Mouse (Mus musculus): ENCODE results near the gene Pakap. TPM values are rescaled to one million over a fixed set of nuclear protein-coding genes. Genes with fewer than 3 reads are reported as not detected.

The Pakap gene
- polyA plus RNA-seq, 1 experiment: 0.78 TPM

DNA sequence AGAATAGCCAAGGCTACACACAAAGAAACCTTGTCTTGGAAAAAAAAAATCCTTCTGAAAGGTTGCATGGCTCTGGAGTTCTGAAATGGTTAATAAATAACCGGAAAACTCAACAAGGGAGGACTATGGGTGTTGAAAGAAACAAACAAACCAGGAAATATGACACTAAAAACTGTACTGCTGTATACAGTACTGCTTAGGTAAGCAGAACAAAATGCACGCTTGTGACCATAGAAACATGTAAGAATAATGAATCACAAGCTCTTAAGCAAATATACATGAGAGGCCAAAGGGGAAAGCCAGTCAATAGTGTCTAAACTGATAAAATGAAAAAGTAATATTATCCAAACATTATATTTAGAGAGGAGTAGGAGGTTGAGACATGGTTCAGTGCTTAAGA, 247.4 kb downstream of the Pakap start:
- Histone ChIP-seq H3K4me3 (ENCODE audit: insufficient read depth, low read depth, low read length) (no peak overlapping the region), H3K4me1 (ENCODE audit: control insufficient read depth, insufficient read depth, low read length) (peaks cover 7% of the 10 kb centered on the region), H3K27ac (ENCODE audit: insufficient read depth, low read depth, low read length) (no peak overlapping the region), H3K27me3 (replicated peaks; ENCODE audit: control insufficient read depth, insufficient read depth, low read length) (no peaks in the 10 kb centered on the region), H3K36me3 (ENCODE audit: control insufficient read depth, insufficient read depth, low read length) (no peaks in the 10 kb centered on the region)
- TF ChIP-seq POLR2A (IDR thresholded peaks at IDR 0.05; ENCODE audit: low read depth, low read length) (no peak), CTCF (conservative IDR thresholded peaks at IDR 0.05; ENCODE audit: insufficient read depth, insufficient read length, low read depth, low read length) (no peak)
- DNase-seq: peak; percentile 50
- WGBS: 37% methylated on average over 2 of the region's 2 CpGs

DNA sequence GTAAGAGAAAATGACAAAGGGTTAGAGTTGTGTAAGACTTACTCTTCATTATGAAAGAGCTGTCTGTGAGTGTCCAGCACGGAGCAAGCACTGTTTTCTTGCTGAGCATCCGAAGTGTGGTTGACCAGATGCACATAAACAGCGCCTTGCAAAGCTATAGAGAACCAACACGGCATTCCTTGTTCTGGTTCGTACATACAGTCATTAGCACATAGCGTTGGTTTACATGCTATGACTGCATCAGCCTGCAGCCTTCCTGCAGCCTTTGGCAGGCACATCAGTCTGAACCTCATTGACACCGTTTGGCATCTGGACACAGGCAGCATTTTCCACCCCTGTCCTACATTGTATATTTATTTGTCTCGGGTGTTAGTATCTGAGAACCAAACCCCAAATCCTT, 248.2 kb downstream of the Pakap start:
- no peak overlapping the region for H3K4me3 ChIP-seq (ENCODE audit: insufficient read depth, low read depth, low read length)
- no peak for TF ChIP-seq CTCF (conservative IDR thresholded peaks at IDR 0.05; ENCODE audit: insufficient read depth, insufficient read length, low read depth, low read length)
- TF ChIP-seq POLR2A (IDR thresholded peaks at IDR 0.05; ENCODE audit: low read depth, low read length): no peak
- WGBS: 91% methylated on average over 8 of the region's 8 CpGs
- H3K27me3 ChIP-seq (replicated peaks; ENCODE audit: control insufficient read depth, insufficient read depth, low read length): no peaks in the 10 kb centered on the region
- no peaks in the 10 kb centered on the region for H3K36me3 ChIP-seq (ENCODE audit: control insufficient read depth, insufficient read depth, low read length)
- peaks cover 7% of the 10 kb centered on the region for H3K4me1 ChIP-seq (ENCODE audit: control insufficient read depth, insufficient read depth, low read length)
- DNase-seq: no peak
- H3K27ac ChIP-seq (ENCODE audit: insufficient read depth, low read depth, low read length): no peak overlapping the region

DNA sequence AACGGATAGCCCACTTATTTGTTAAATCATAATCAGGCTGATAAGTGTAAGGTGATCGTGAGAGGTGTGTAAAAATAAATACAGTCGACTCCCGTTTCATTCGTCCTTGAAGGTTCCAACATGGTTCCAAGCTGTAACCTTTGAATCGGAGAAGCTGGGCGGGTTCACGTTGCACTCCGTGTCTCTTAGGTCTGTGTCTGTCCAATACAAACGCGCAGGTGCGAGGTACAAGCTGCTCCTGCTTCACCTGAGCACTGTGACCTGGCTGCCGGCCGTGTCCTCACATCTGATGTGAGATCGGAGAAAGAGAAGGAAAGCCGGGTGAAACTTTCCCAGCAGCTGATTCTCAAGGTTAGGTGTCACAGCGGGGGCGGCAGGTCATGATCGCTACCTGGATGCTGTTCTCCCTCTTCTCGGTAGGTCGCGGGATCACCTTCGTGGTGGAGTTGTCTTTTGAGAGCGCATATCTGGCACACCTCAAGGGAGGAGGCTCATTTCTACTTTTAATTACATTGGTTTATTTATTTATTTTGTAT, 252.9 kb downstream of the Pakap start:
- 75% methylated on average over 24 of the region's 24 CpGs for WGBS
- H3K27ac ChIP-seq (ENCODE audit: insufficient read depth, low read depth, low read length): peak overlapping the region; percentile 48; the same call in 1 of the 2 replicates
- H3K4me1 ChIP-seq (ENCODE audit: control insufficient read depth, insufficient read depth, low read length): no peaks in the 10 kb centered on the region
- no peak overlapping the region for H3K4me3 ChIP-seq (ENCODE audit: insufficient read depth, low read depth, low read length)
- no peaks in the 10 kb centered on the region for H3K27me3 ChIP-seq (replicated peaks; ENCODE audit: control insufficient read depth, insufficient read depth, low read length)
- DNase-seq: no peak
- H3K36me3 ChIP-seq (ENCODE audit: control insufficient read depth, insufficient read depth, low read length): no peaks in the 10 kb centered on the region
- TF ChIP-seq CTCF (conservative IDR thresholded peaks at IDR 0.05; ENCODE audit: insufficient read depth, insufficient read length, low read depth, low read length) (no peak), POLR2A (IDR thresholded peaks at IDR 0.05; ENCODE audit: low read depth, low read length) (no peak)

DNA sequence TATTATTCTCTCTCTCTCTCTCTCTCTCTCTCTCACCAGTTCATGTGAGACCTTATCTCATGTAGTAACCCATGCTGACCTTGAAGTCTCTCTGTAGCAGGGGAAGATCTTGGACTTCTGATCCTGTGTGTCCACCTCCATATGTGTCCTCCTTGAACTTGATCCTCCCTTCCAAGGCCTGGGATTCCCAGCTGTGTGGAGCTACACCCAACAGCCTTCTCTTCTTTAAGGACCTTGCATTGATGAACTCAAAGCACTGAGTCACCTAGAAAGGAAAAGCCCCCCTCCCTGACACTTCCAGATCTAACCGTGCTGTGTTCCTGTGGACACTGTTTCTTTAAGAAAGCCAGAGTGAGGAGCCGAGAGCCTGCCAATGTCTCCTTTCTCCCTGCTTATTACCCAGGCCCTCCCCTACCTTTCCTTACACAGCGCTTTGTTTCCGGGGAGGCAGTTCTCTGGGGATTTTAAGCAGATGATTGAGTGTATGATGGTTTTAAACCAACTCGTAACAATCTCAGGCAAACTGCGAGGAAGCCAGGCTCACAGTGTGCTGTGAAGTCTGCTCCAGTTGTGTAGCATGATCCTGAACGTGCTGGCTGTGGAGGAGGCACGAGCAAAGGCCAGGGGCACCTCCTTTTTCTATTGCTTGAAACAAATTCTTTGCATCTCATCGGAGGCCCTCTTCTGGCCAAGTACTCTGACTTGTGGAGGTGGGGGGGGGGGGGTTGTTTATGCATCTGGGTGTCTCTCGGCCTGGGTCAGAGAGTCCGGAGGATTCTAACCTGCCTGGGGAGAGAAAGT, 253.8 kb downstream of the Pakap start:
- no peak for DNase-seq
- Histone ChIP-seq H3K4me1 (ENCODE audit: control insufficient read depth, insufficient read depth, low read length) (no peaks in the 10 kb centered on the region), H3K4me3 (ENCODE audit: insufficient read depth, low read depth, low read length) (no peak overlapping the region), H3K36me3 (ENCODE audit: control insufficient read depth, insufficient read depth, low read length) (no peaks in the 10 kb centered on the region), H3K27ac (ENCODE audit: insufficient read depth, low read depth, low read length) (peak overlapping the region; percentile 2; the same call in 1 of the 2 replicates), H3K27me3 (replicated peaks; ENCODE audit: control insufficient read depth, insufficient read depth, low read length) (no peaks in the 10 kb centered on the region)
- WGBS: 8% methylated on average over 11 of the region's 11 CpGs
- no peak for TF ChIP-seq CTCF (conservative IDR thresholded peaks at IDR 0.05; ENCODE audit: insufficient read depth, insufficient read length, low read depth, low read length)
- TF ChIP-seq POLR2A (IDR thresholded peaks at IDR 0.05; ENCODE audit: low read depth, low read length): no peak

DNA sequence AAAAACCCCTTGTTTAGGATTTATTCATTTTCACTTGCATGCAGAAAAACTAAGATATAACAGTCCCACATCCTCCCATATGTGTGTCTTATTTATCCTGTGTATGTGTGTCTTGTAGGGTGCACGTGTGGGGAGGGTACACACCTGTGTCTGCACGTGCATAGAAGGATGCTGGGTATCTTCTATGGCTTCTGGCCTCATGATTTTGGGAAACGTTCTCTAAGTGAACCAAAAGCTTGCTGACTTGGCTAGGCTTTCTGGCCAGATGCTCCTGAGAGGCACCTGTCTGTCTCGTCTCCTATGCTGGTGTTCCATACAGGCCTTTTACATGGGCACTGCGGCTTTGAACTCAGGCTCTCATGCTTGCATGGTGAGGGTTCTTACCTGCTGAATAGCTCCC, 254.7 kb downstream of the Pakap start:
- no peaks in the 10 kb centered on the region for H3K27me3 ChIP-seq (replicated peaks; ENCODE audit: control insufficient read depth, insufficient read depth, low read length)
- no peak overlapping the region for H3K4me3 ChIP-seq (ENCODE audit: insufficient read depth, low read depth, low read length)
- no peaks in the 10 kb centered on the region for H3K4me1 ChIP-seq (ENCODE audit: control insufficient read depth, insufficient read depth, low read length)
- WGBS: 86% methylated on average over 5 of the region's 5 CpGs
- DNase-seq: no peak
- TF ChIP-seq POLR2A (IDR thresholded peaks at IDR 0.05; ENCODE audit: low read depth, low read length) (no peak), CTCF (conservative IDR thresholded peaks at IDR 0.05; ENCODE audit: insufficient read depth, insufficient read length, low read depth, low read length) (no peak)
- no peak overlapping the region for H3K27ac ChIP-seq (ENCODE audit: insufficient read depth, low read depth, low read length)
- no peaks in the 10 kb centered on the region for H3K36me3 ChIP-seq (ENCODE audit: control insufficient read depth, insufficient read depth, low read length)

DNA sequence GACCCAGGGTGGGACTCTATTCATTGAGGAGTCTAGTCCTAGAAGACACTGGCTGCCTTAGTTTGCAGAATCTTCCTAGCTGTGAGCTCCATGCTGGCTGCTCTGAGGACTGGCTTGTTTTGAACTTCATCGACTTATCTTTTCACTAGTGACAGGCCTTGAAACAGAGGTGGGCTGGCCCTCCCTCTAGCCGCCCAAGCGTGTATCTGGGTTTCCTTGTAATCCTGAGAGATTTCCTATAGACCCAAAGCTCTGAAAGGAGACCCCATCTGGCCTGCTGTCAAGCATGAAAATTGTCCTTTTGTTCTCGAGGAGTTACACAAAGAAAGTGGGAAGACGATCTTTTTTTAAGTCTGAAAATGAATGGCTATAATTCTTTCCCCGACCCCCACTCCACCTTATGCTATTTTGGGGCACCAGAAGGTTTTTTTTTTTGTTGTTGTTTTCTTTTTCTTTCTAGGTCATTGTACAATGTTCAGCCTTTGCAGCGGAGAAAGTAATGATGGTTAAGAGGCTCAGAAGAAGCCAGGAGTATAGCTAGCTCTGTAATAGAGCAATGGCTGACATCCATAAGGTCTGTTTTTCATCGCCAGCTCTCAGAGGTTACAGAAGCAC, 256.8 kb downstream of the Pakap start:
- Histone ChIP-seq H3K4me1 (ENCODE audit: control insufficient read depth, insufficient read depth, low read length) (no peaks in the 10 kb centered on the region), H3K36me3 (ENCODE audit: control insufficient read depth, insufficient read depth, low read length) (no peaks in the 10 kb centered on the region), H3K27ac (ENCODE audit: insufficient read depth, low read depth, low read length) (no peak overlapping the region), H3K4me3 (ENCODE audit: insufficient read depth, low read depth, low read length) (no peak overlapping the region), H3K27me3 (replicated peaks; ENCODE audit: control insufficient read depth, insufficient read depth, low read length) (no peaks in the 10 kb centered on the region)
- WGBS: 56% methylated on average over 8 of the region's 8 CpGs
- no peak for TF ChIP-seq CTCF (conservative IDR thresholded peaks at IDR 0.05; ENCODE audit: insufficient read depth, insufficient read length, low read depth, low read length)
- no peak for TF ChIP-seq POLR2A (IDR thresholded peaks at IDR 0.05; ENCODE audit: low read depth, low read length)
- no peak for DNase-seq

DNA sequence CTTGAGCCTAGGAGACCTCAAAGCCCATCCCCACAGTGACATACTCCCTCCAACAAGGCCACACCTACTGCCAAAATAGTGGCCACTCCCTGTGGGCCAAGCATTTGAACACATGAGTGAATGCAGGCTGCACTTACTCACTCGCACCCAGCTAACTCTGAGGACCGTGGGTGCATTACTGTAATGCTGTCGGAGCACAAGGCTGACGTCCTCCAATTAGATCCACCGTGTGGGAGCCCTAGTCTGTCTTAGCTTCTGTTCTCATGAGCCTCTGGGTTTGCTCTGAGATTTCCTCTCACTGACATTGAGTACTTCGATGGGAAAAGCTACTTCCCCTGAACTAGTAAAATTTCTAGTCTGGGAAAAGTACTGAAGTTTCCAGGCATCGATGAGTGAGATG, 258.3 kb downstream of the Pakap start:
- H3K36me3 ChIP-seq (ENCODE audit: control insufficient read depth, insufficient read depth, low read length): no peaks in the 10 kb centered on the region
- no peak overlapping the region for H3K27ac ChIP-seq (ENCODE audit: insufficient read depth, low read depth, low read length)
- no peak for TF ChIP-seq CTCF (conservative IDR thresholded peaks at IDR 0.05; ENCODE audit: insufficient read depth, insufficient read length, low read depth, low read length)
- no peak overlapping the region for H3K4me3 ChIP-seq (ENCODE audit: insufficient read depth, low read depth, low read length)
- 73% methylated on average over 7 of the region's 7 CpGs for WGBS
- no peaks in the 10 kb centered on the region for H3K27me3 ChIP-seq (replicated peaks; ENCODE audit: control insufficient read depth, insufficient read depth, low read length)
- no peak for DNase-seq
- no peaks in the 10 kb centered on the region for H3K4me1 ChIP-seq (ENCODE audit: control insufficient read depth, insufficient read depth, low read length)
